Mouse (Mus musculus): ENCODE data around the gene Cfl1. TPM values are rescaled to one million over a fixed set of nuclear protein-coding genes. Genes with fewer than 3 reads are reported as not detected.

The Cfl1 gene
- total and polyA plus RNA-seq, 3 experiments = 160 to 194 (median 169) TPM

GRCm38 (mm10) chr19:5515840-5516777, 25.9 kb downstream of the Cfl1 start:
- Histone ChIP-seq H3K27ac (no peak overlapping the region), H3K9ac (ENCODE audit: low read depth, low read length) (no peak overlapping the region), H3K4me1 (ENCODE audit: control insufficient read depth, insufficient read depth, low read length) (peaks cover 4% of the 10 kb centered on the region), H3K4me3 (no peak overlapping the region), H3K27me3 (ENCODE audit: control insufficient read depth, insufficient read depth, low read length) (no peaks in the 10 kb centered on the region), H3K79me2 (replicated peaks; ENCODE audit: control insufficient read depth, insufficient read depth, low read length) (no peaks in the 10 kb centered on the region), H3K36me3 (ENCODE audit: control insufficient read depth, insufficient read depth, low read length) (no peaks in the 10 kb centered on the region)
- no peak for DNase-seq
- TF ChIP-seq EP300 (IDR thresholded peaks at IDR 0.05; ENCODE audit: insufficient read depth, low read depth, low read length) (no peak), POLR2A (IDR thresholded peaks at IDR 0.05; ENCODE audit: insufficient read depth, low read depth, low read length) (no peak)
- WGBS = 91% methylated on average over 7 of the region's 7 CpGs
- intact Hi-C loops (cut with DNase I) = no loop called here

- intact Hi-C loops (cut with DNase I) = no loop called here
- H3K4me1 ChIP-seq (ENCODE audit: control insufficient read depth, insufficient read depth, low read length) = peaks cover 3% of the 10 kb centered on the region
- H3K27ac ChIP-seq = no peak overlapping the region
- no peak overlapping the region for H3K9ac ChIP-seq (ENCODE audit: low read depth, low read length)
- 76% methylated on average over 8 of the region's 8 CpGs for WGBS
- no peaks in the 10 kb centered on the region for H3K79me2 ChIP-seq (replicated peaks; ENCODE audit: control insufficient read depth, insufficient read depth, low read length)
- TF ChIP-seq POLR2A (IDR thresholded peaks at IDR 0.05; ENCODE audit: insufficient read depth, low read depth, low read length) = no peak
- TF ChIP-seq CTCF (IDR thresholded peaks at IDR 0.05) = 0 out of 2 replicates have a peak, but pooled peaks have one; percentile 2
- no peaks in the 10 kb centered on the region for H3K27me3 ChIP-seq (ENCODE audit: control insufficient read depth, insufficient read depth, low read length)
- no peaks in the 10 kb centered on the region for H3K36me3 ChIP-seq (ENCODE audit: control insufficient read depth, insufficient read depth, low read length)
- DNase-seq = no peak
- no peak overlapping the region for H3K4me3 ChIP-seq
Measured at GRCm38 (mm10) chr19:5516906-5517505, 26.8 kb downstream of the Cfl1 start.

- H3K4me1 ChIP-seq (ENCODE audit: control insufficient read depth, insufficient read depth, low read length) = no peaks in the 10 kb centered on the region
- no peaks in the 10 kb centered on the region for H3K79me2 ChIP-seq (replicated peaks; ENCODE audit: control insufficient read depth, insufficient read depth, low read length)
- H3K9ac ChIP-seq (ENCODE audit: low read depth, low read length) = no peak overlapping the region
- no peak overlapping the region for H3K4me3 ChIP-seq
- no peaks in the 10 kb centered on the region for H3K36me3 ChIP-seq (ENCODE audit: control insufficient read depth, insufficient read depth, low read length)
- TF ChIP-seq POLR2A (IDR thresholded peaks at IDR 0.05; ENCODE audit: insufficient read depth, low read depth, low read length) = no peak
- no peak for TF ChIP-seq CTCF (IDR thresholded peaks at IDR 0.05)
- no peak for TF ChIP-seq EP300 (IDR thresholded peaks at IDR 0.05; ENCODE audit: insufficient read depth, low read depth, low read length)
- H3K27ac ChIP-seq = no peak overlapping the region
- no peaks in the 10 kb centered on the region for H3K27me3 ChIP-seq (ENCODE audit: control insufficient read depth, insufficient read depth, low read length)
- 80% methylated on average over 3 of the region's 3 CpGs for WGBS
- intact Hi-C loops (cut with DNase I) = no loop called here
- no peak for DNase-seq
Measured at GRCm38 (mm10) chr19:5518721-5519120, 28.5 kb downstream of the Cfl1 start.

GRCm38 (mm10) chr19:5525204-5525603, 34.9 kb downstream of the Cfl1 start:
- TF ChIP-seq EP300 (IDR thresholded peaks at IDR 0.05; ENCODE audit: insufficient read depth, low read depth, low read length) (no peak), POLR2A (IDR thresholded peaks at IDR 0.05; ENCODE audit: insufficient read depth, low read depth, low read length) (no peak), CTCF (IDR thresholded peaks at IDR 0.05) (no peak)
- whole genome bisulfite sequencing = 64% methylated on average over 5 of the region's 5 CpGs
- no peak for DNase-seq

DNA sequence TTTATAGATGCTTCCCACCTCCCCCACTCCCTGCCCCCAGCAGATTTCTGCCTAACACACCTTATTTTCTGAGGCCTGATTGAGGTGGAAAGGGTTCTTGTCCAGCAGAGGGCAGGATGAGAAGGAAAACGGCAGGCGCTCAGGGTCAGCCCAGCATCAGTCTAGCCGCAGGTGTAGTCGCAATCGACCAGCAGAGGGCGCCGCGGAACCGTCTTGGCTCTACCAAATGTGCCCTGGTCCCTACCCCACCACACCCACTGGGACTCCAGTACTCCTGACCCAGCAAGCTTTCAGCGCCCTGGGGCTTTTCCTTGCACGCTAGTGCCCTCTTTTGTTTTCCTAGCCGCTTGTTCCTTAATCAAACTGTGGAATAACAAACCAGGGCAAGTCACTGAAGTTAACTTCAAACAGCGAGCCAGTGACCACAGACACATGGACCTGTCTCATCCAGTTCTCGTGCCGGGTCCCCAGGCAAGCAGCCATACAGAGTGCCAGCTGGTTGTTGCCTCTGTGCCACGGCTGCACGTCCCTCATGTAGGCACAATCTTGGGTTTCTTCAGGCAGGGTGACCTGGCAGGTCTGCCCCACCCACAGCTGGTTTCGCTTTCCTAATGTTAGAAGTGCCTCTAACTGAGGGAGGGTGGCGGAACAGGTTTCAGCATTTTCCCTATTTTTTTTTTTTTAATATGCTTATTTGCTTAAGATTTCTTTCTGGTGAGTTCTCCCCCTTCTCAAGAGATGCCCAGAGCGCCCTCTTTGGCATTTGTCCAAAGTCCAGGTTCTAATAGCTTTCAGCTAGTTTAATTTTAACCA, 39.3 kb downstream of the Cfl1 start:
- H3K9ac ChIP-seq (ENCODE audit: low read depth, low read length) = peak overlapping the region; percentile 57; the same call in 1 of the 2 replicates
- intact Hi-C loops (cut with DNase I) = loop anchor here (1.0 to 5.0 kb wide), 2 partner anchors 39 to 253 kb away; partner anchors contain the start of gene Ap5b1
- H3K4me1 ChIP-seq (ENCODE audit: control insufficient read depth, insufficient read depth, low read length) = peaks cover 2% of the 10 kb centered on the region
- TF ChIP-seq POLR2A (IDR thresholded peaks at IDR 0.05; ENCODE audit: insufficient read depth, low read depth, low read length) = no peak
- TF ChIP-seq CTCF (IDR thresholded peaks at IDR 0.05) = peak; percentile 90
- TF ChIP-seq EP300 (IDR thresholded peaks at IDR 0.05; ENCODE audit: insufficient read depth, low read depth, low read length) = peak; percentile 96
- H3K4me3 ChIP-seq = peak overlapping the region; percentile 36; the same call in 1 of the 2 replicates
- 13% methylated on average over 20 of the region's 20 CpGs for WGBS
- peak overlapping the region; percentile 29; the same call in 1 of the 2 replicates for H3K27ac ChIP-seq
- peak; percentile 95 to 97 for DNase-seq
- H3K36me3 ChIP-seq (ENCODE audit: control insufficient read depth, insufficient read depth, low read length) = no peaks in the 10 kb centered on the region
- H3K79me2 ChIP-seq (replicated peaks; ENCODE audit: control insufficient read depth, insufficient read depth, low read length) = no peaks in the 10 kb centered on the region
- no peaks in the 10 kb centered on the region for H3K27me3 ChIP-seq (ENCODE audit: control insufficient read depth, insufficient read depth, low read length)

More at GRCm38 (mm10) chr19:5525204-5525603, 34.9 kb downstream of the Cfl1 start:
- intact Hi-C loops (cut with DNase I) = loop anchor here (5.0 kb wide), 1 partner anchor 257 kb away; no protein-coding TSS in a partner anchor
- Histone ChIP-seq H3K36me3 (ENCODE audit: control insufficient read depth, insufficient read depth, low read length) (no peaks in the 10 kb centered on the region), H3K4me1 (ENCODE audit: control insufficient read depth, insufficient read depth, low read length) (peaks cover 2% of the 10 kb centered on the region), H3K79me2 (replicated peaks; ENCODE audit: control insufficient read depth, insufficient read depth, low read length) (no peaks in the 10 kb centered on the region), H3K4me3 (no peak overlapping the region), H3K27ac (no peak overlapping the region), H3K9ac (ENCODE audit: low read depth, low read length) (no peak overlapping the region), H3K27me3 (ENCODE audit: control insufficient read depth, insufficient read depth, low read length) (no peaks in the 10 kb centered on the region)

Measured in heart, adult 2 months (tissue).